Mouse (Mus musculus) lung, postnatal 4 days (tissue): ENCODE data around the gene Nkpd1.
A peak's percentile ranks its signal among the peaks of the same experiment; 100 is the strongest.
"Not testable (repeated sequence)": the region's sequence is repeated elsewhere in the genome, so short reads cannot be mapped to it uniquely, and the experiment has no call there.

Experiments
- DNase-seq, 2 experiments: peaks; one replicate each; pipeline ENCODE4 v3.0.0; 2021

Nkpd1 gene

DNA sequence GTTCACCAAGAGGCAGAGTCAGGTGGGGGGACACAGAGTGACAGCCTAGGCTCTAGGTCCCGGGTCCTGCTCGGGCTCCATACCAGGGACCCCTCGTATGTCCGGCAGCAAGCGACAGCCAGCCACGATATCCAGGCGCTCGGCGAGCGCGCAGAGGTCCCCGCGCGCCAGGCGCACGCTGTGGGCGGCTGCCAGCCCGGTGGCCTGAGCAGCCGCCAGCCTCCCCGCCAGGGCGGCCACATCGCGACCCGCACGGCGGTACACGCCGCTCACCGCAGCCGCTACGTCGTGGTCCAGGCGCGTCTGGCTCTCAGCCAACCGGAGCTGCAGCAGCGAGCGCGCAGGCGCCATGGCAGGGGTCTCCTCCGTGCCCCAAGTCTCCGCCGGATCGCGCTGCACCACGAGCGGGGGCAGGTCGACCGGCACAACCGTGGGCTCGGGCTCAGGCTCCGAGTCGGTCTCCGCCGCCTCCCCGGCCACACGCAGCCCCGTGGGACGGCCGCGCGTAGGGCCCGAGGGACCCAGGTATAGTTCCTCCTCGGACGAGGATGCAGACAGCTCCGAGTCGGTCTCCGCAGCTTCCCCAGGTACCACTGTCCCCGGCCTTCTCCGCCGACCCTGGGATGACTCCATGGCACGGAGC, 10.5 kb upstream of the Nkpd1 start:
- peak; percentile 67 to 68 for DNase-seq

DNA sequence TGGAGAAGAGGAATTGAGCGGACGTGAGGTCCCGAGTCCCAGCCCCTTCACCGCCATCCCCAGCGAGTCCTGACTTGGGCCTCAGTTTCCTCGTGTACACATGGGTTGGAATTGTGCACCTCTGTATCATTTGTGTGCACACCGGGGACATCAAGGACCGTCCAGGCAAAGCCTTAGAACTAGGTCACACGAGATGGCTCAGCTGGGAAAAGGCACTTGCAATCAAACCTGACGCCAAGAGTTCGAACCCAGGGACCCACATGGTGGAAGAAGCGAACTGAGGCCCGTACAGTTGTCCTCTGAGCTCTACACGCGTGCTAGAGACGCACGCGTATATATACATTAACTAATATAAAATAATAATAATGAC, 10.0 kb upstream of the Nkpd1 start:
- DNase-seq: no peak

DNA sequence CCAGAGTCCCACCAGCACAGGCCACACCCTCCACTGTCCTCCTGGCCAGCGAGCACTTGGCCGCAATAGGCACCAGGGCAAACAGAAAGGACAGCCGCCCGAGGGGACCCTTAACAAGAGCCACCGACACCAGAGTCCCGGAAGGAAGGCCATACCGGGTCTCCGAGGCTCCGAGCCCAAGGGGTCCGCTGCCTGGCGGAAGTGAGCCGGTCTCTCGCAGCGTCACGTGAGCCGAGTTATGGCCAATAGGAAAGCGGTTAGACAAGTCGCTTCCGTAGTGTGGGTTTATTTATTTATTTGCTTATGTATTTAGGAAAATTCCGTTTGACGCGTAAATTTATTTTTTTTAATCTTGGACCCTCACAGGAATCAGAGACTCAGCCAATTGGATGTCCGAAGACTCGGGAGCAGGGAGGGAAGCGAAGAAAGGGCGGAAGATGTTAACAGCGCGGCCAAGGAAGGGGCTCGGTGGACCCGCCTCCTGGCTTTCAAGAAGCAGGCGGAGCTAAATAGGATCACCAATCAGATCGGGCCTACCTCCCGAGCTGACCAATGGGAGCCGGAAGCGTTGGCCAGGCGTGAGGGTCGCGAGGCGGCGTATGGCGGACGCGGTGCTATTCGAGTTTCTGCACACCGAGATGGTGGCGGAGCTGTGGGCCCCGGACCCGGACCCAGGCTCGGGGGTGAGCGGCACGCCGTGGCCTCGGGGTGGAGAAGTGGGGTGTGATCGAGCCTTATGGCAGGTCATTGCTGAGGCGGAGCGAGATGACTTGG, 9.3 kb upstream of the Nkpd1 start, which contains the start of the genes Bloc1s3 and Trappc6a:
TSS of gene Bloc1s3 (minus strand) at position 218 of the 774 bp plus-strand sequence.
TSS of gene Trappc6a (plus strand) at position 246 of the 774 bp plus-strand sequence.
- peak; percentile 94 to 95 for DNase-seq

DNA sequence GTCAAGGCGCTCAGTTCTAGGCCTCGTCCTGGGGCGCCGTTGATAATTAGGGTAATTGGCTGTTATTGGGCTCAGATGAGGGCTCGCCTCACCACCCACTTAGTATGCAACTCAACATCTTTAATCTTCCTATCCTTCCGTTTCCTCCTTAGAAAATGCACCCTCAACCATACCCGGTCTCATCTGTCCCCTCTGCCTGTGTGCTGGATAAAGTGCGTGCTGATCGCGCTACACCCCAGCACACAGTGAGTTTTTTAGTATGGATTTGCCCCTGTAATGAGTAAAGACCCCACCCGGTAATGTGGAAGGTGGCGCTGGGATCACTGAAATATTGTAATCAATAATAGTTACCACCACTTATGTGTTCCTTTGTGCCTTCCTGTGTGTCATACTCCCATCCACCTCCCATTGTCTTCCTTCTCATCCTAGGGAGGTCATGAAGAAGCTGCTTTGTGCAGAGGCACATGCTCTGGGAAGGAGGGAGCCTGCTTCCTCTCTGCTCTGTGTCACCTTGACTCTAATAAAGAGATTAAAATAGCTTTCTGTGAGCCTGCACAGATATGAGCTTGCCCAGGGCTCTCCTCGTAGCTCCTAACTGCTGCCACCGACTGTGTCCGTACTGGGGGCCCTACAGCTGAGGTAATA, 8.6 kb upstream of the Nkpd1 start:
- DNase-seq: no peak

DNA sequence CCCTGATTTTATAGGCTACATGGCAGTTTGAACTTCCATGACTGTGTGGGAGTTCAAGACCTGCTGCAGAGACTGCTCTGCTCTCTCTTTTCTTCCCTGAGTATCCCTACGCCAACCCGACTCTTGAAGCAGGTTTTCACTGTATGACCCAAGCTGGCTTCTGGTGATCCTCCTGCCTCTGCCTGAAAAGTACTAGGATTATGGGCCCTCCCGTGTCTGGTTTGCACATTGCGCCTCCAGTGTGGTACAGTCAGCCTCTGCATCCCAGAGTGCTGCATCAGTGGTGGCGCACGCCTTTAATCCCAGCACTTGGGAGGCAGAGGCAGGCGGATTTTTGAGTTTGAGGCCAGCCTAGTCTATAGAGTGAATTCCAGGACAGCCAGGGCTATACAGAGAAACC, 7.9 kb upstream of the Nkpd1 start:
- no peak for DNase-seq

DNA sequence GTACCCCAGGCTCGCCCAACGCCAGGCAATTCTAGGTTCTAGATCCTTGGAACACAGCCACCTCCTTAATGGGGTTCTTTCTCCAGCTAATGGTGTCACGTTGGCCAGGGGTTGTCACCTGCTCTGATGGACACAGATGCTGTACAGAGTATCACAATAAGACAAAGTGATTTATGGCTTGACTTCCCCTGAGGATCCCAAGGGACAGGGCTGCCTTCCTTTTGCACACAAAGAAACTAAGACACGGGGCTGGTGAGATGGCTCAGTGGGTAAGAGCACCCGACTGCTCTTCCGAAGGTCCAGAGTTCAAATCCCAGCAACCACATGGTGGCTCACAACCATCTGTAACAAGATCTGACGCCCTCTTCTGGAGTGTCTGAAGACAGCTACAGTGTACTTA, 5.7 kb upstream of the Nkpd1 start:
- DNase-seq: not testable (repeated sequence)

DNA sequence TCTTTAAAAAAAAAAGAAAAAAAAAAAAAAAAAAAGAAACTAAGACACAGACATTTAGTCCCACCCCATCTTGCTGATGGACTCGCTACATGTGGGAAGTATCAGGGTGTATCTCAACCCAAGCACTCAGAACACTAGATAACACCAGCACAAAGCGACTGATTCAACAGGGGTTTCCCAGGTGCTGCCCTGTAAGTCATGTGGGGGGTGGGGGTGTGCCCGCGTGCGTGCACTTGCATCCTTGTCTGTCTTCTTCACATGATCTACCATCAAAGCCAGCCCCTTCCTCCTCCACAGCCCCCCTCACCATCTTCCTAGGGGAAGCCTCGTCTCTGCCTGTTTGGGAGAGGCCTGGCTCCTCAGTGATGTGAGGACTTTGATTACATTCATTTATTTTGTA, 5.3 kb upstream of the Nkpd1 start:
- no peak for DNase-seq

DNA sequence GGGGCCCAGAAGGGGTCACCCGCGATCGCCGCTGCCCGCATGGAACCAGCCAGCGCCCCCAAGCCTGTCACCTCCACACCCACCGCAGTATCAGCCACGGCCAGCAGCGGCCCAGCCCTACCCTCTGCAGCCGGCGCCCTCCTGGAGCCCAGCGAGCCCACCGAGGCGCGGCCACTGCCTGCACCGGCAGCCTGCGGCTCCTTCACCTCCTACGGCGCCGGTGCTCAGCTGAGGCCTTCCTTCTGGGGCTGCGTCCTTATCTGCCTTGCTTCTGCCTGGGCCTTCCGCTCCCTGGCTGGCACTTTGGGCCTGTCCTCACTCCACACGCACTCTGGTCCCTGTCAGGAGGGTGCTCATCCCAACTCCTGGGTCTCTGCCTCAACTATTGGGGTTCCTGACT, 2.4 kb downstream of the Nkpd1 start:
- no peak for DNase-seq

DNA sequence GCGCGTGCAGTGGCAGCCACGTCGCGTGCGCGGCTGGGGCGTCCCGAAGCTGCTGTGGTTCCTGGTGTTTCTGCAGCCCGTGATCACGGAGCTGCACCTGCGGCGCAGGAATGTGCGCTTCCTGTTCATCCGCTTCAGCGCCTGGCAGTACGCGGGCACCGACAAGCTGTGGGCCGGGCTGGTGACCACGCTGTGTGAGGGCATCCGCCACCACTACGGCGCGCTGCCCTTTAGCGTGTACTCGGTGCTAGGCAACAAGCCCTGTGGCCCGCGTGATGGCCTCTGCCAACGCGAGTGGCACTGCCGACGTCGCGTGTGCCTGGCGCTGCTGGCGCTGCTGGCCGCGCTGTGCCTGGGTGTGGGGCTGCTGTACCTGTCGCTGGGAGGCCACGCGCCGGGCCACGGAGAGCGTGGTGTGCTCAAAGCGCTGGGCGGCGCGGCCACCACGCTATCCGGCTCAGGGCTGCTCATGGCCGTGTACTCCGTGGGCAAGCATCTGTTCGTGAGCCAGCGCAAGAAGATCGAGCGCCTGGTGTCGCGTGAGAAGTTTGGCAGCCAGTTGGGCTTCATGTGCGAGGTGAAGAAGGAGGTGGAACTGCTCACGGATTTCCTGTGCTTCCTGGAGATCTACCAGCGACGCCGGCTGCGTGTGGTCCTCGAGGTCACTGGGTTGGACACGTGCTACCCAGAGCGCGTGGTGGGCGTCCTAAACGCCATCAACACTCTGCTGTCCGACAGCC, 5.5 kb downstream of the Nkpd1 start:
- no peak for DNase-seq

DNA sequence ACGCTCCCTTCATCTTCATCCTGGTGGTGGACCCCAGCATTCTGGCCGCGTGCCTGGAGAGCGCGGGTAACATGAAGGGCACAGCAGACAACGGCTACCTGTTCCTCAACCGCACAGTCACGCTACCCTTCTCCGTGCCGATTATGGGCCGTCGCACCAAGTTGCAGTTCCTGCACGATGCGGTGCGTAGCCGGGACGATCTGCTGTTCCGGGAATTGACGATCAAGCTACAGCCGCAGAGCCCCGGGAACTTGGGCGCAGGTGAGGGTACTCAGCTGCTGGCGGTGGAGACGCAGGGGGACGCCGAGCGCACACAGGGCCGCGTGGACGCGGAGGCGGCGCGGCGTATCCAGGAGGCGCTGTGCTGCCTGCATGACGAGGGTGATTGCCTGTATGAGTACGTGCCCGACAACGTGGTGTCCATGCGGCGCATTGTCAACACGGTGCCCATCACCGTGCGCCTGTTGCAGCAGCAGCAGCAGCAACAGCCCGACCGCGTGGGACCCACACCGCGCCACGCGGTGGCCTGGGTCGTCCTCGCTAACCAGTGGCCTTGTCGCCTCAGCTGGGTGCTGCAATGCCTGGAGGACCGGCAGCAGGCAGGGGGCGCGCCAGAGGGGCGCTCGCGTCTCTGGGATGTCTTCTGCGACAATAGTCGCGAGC, 6.2 kb downstream of the Nkpd1 start:
- DNase-seq: peak; percentile 76 to 77

DNA sequence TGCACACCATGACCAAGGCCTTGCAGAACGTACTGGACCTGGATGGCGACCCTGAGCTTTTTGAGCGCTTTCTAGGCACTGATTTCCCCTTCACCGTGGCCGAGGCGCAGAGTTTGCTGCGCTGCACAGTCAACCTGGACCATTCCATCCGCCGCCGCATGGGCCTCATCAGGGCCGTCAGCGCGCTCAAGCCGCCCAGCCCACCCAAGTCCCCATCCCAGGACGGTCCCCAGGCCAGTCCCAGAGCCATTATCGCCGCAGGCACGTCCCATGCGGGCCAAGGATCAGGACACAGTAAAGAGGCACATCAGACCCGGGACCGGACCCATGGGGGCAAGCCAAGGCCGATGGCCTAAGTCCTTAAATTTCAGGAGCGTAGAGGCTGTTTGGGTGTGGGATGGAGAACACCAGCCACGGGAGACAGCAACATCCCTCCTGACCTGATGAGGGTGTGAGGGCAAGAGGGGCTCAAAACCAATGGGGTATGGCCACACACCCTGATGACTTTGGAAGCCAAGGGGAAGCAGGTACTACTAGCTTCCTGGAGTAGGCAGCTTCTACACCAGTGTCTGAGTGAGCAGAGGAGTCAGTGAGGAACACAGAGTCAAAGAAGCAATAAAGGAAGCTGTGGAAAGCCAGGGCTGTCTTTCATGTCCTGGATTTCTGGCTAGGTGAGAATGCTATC, 6.9 kb downstream of the Nkpd1 start:
- no peak for DNase-seq

DNA sequence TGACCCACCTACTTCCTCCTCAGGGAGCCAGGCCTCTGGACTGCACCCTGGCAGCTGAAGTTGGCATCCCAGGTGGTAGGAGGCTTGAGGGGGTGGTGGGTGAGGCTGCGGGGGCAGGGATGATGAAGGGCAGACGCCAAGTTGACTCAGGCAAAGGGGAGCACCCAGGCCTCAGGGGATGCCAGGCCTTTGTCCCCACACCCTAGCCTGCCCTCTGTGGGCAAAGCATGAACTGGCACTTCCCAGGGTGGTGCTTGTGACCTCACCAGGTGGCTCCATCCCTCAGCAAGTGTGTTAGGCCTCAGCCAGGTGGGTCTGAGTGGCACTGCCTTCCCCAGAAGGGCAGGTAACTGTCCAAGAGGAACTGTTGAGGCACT, 7.5 kb downstream of the Nkpd1 start:
- no peak for DNase-seq

DNA sequence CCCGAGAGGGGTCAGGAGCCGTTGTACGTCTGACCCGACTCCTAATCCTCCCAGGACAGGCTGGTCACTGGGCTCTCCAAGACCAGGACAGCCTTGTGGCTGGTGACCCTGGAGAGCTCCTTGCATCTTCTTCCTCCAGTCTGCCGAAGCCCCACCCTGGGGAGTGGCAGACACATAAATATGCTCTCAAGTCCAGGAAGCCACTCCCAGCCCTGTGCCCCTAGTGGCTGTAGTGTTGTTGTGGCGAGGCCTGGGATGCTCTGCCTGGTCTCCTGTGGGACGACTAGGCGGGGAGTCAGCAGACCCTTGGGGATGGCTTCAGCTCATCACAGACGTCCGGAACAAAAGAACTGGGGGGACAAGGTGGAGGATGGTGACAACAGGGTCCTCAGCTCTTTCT, 13.4 kb downstream of the Nkpd1 start:
- DNase-seq: no peak

DNA sequence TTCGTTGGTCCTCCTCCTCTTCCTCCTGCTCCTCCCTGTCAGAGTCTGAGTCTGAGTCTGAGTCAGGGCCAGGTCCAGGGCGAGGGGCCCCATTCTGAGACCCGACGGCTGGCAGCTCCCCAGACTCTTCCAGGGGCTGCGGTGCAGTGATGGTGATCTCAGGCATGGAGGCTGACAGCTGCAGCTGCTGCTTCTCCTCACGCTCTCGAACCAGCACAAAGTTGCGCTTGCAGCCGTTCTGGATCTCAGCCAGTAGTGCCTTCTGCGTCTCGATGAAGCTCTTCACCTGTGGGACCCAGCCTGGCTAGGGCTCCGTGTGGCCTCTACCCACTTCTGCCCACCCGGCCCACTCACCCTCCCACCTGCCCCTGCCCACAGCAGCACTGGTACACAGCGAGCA, 14.6 kb downstream of the Nkpd1 start:
- DNase-seq: no peak

DNA sequence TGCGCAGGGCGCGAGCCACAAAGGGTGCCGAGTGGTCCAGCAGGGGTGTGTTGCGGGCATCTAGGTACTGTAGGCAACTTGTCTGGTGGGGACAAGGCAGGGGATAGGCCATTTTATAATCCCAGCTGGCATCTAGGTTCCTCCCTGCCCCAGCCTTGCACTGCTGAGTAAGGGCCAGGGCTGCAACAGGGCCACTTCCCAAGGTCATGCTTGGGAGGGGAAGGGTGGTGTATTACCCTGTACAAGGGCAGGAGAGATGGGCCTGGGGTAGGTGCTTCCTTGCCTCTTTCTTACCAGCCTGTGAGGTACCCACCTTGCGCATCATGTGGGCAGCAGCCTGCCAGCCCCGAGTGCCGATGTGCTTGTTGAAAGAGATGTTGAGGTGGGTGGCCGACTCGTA, 17.0 kb downstream of the Nkpd1 start:
- DNase-seq: no peak

DNA sequence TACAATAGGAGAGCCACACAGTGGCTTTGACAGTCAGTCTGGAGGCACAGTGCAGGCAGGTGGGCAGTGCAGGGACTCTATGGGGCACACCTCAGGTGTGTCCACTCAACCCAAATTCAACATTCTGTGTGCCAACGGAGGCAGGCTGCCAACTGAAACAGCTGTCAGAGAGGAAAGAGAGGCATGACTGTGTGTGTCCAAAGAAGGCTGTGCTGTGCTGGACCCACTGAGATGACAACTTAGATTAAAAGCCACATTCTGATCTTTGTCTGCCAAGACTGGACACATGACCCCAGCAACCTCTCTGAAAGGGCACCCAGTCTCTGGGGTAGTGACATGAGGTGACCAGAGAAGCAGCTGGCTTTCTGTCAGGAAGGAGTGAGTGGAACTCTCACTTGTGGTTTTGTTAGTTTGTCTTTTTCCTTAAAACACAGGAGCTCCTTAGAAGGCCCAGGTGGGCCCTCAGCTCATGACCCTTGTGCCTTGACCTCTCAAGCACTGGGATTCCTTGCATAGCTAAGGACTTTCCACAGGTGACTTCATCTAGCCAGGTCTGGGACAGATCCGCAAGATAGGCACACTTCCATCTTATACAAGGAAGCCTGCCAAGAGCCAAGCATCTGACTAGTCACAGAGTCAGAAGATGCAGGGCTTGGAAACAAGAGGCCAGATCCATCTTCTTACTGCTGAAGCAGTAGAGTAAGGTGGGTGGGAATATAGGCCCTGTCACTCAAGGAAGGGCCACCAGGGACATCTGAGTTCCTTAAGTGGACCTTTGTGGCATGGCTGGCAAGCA, 23.3 kb downstream of the Nkpd1 start:
- peak; percentile 28 to 49 for DNase-seq

DNA sequence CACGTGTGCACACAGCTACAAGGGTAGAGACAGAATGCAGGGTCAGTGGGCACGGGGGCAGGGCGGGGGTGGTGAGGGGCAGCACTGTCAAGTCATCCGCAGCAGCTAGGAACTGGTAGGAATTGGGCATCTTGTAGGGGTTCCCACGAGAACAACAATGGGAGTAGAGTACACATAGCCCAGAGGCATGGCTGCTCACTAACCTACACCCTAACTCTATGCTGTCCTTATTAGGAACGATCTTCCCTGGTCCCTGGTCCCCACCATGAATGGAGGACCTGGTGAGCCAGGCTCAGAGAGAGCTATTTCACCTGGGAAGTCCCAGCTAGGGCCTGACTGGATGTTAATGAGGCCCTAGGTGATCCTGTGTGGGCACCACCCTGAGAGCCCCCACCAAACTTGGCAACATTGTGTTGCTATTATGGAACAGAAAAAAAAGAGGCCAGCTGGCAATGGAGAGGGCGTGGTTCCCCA, 24.1 kb downstream of the Nkpd1 start:
- DNase-seq: no peak

DNA sequence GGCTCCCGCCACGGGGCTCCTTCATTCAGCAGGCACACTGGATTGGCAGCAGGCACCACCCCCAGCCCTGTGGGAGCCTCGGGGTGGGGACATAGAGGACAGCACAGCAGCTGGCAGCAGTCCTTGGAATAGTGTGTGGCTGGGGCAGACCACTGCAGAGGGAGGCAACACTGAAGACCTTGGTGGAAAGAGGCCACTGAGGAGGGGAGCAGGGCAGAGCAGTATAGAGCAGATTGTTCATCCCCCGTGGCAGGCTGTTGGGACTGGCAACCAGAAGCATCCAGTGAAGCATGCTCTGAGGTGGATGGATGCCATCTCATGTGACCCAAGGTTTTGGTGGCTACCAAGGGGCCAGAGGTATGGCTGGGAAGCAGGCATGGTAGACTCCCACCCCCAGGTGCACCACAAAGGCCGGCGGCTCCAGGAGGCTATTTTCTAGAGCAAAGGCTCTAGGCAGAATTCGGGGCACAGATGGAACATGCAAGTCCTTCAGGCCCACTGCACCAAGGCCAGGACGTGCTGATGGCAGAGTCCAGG, 24.6 kb downstream of the Nkpd1 start:
- no peak for DNase-seq

DNA sequence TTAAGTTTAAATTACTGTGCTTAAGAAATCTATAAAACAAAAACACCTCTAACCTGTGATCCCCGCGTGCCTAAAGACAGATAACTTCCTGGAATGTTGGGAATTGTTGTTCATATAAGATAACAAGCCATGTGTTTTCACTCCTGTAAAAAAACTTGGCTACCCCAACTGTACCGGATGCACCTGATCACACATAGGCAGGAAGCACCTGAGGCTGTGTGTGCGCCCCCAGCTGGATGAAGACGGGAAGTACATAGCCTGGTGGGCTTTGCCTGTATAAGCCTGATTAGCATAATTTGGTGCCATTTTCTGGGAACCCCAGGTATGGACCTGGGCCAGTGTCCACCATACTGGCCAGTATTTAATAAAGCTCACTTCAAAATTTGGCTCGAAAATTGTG, 25.9 kb downstream of the Nkpd1 start:
- DNase-seq: peak in 1 of 2 experiments; percentile 44

DNA sequence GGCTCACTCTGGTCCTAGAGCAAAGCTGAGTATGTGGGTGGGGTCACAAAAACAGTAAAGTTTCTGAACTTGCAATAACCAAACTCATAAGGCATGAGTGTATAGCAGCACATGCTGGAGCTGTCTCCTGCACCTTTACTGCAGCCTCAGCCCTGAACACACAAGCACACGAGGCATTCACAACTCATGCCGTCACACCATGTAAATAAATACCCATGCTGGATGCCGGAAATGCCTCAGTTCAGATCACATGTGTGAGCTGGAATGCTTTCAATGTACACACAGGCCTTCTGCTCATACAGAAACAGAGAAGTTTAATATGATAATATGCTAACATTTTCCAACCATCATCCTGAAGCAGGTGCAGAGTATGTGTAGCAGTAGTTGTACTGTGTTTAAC, 28.4 kb downstream of the Nkpd1 start:
- DNase-seq: no peak
